ENCODE assay signal across 10 mouse cellular contexts in genomic region chr7:130380769-130381355, GRCm38 (mm10).
DNase-seq lines count a peak whose midpoint lies in the region; ATAC-seq and TF ChIP-seq lines count a peak whose summit lies in the region.
"Had no signal": no experiment of that assay in that cellular context is flagged by ENCODE, and none has a peak within 500 bp of the region (broad histone marks: within the 10 kb centered on the region; RNA-seq: fewer than 3 reads in every experiment).

No protein-coding gene starts in this region.

- H3K9me3 ChIP-seq in heart, postnatal 0 days (replicated peaks; ENCODE audit: control insufficient read depth, low read length) = no peaks in the 10 kb centered on the region
- H3K9me3 ChIP-seq in midbrain, postnatal 0 days (ENCODE audit: low read length) = no peaks in the 10 kb centered on the region
- H3K9me3 ChIP-seq: G1E had no signal

- no peak for DNase-seq in heart, postnatal 0 days (ENCODE audit: low spot score)
- no peak for DNase-seq in heart, adult 9 months (ENCODE audit: low spot score in 2 of 2)
- DNase-seq in right cerebral cortex, postnatal 25 days = peak; percentile 17
- no peak for DNase-seq in right cerebral cortex, postnatal 4 days
- peak; percentile 71 for DNase-seq in gastrocnemius, adult 2 months
- peak; percentile 39 for DNase-seq in midbrain, postnatal 0 days (ENCODE audit: low spot score)
- DNase-seq in spleen, postnatal 4 days (ENCODE audit: low spot score in 2 of 2) = no peak
- DNase-seq in thymus, postnatal 36 days = no peak

- WGBS in heart, postnatal 0 days = 85% methylated on average over 8 of the region's 8 CpGs
- 65% methylated on average over 8 of the region's 8 CpGs for WGBS in midbrain, postnatal 0 days

- ATAC-seq in heart, postnatal 0 days (ENCODE audit: insufficient read depth, low read depth) = no peak
- peak; percentile 27; the same call in 1 of the 2 replicates for ATAC-seq in midbrain, postnatal 0 days (ENCODE audit: low FRiP score)

- intact Hi-C loops in gastrocnemius, adult 2 months (cut with DNase I) = no loop called here

- no peaks in the 10 kb centered on the region for H3K4me1 ChIP-seq in heart, postnatal 0 days (ENCODE audit: control insufficient read depth, insufficient read depth)
- H3K4me1 ChIP-seq in midbrain, postnatal 0 days (ENCODE audit: insufficient read depth, low read length) = no peaks in the 10 kb centered on the region

- H3K4me2 ChIP-seq in heart, postnatal 0 days (ENCODE audit: low read depth, low read length) = no peak overlapping the region
- no peak overlapping the region for H3K4me2 ChIP-seq in midbrain, postnatal 0 days (ENCODE audit: low read depth, low read length, poor library complexity, severe bottlenecking)

- no peak overlapping the region for H3K4me3 ChIP-seq in heart, postnatal 0 days (ENCODE audit: low read depth, low read length)
- H3K4me3 ChIP-seq in gastrocnemius, adult 2 months = peak overlapping the region; percentile 11; the same call in 1 of the 2 replicates
- no peak overlapping the region for H3K4me3 ChIP-seq in midbrain, postnatal 0 days (ENCODE audit: low read depth, low read length)
- H3K4me3 ChIP-seq: erythroblast, embryonic 14.5 days had no signal

- TF ChIP-seq EP300 in heart, postnatal 0 days (IDR thresholded peaks at IDR 0.05; ENCODE audit: low read depth) = no peak

- H3K36me3 ChIP-seq in heart, postnatal 0 days (replicated peaks; ENCODE audit: control insufficient read depth, insufficient read depth, low read length) = no peaks in the 10 kb centered on the region
- H3K36me3 ChIP-seq in midbrain, postnatal 0 days (ENCODE audit: insufficient read depth, low read length) = no peaks in the 10 kb centered on the region
- H3K36me3 ChIP-seq: G1E had no signal

- no peak overlapping the region for H3K9ac ChIP-seq in heart, postnatal 0 days (replicated peaks; ENCODE audit: low read depth, low read length)
- H3K9ac ChIP-seq in midbrain, postnatal 0 days (replicated peaks; ENCODE audit: low read length, poor library complexity, severe bottlenecking) = no peak overlapping the region

- no peak overlapping the region for H3K27ac ChIP-seq in heart, postnatal 0 days (ENCODE audit: low read depth)
- no peak overlapping the region for H3K27ac ChIP-seq in gastrocnemius, adult 2 months
- H3K27ac ChIP-seq in midbrain, postnatal 0 days (ENCODE audit: low read depth, low read length) = no peak overlapping the region

- TF ChIP-seq CTCF in heart, postnatal 0 days (IDR thresholded peaks at IDR 0.05; ENCODE audit: low read depth) = peak; percentile 49
- peak; percentile 42 for TF ChIP-seq CTCF in gastrocnemius, adult 2 months (IDR thresholded peaks at IDR 0.05)
- TF ChIP-seq CTCF in midbrain, postnatal 0 days (IDR thresholded peaks at IDR 0.05) = peak; percentile 65

- no peaks in the 10 kb centered on the region for H3K27me3 ChIP-seq in heart, postnatal 0 days (ENCODE audit: control insufficient read depth, insufficient read depth, low read length)
- H3K27me3 ChIP-seq in midbrain, postnatal 0 days (ENCODE audit: insufficient read depth, low read length) = no peaks in the 10 kb centered on the region

Comparison
In these comparisons a context has a peak if more than half of its experiments do, and no peak if none do; other contexts are left out.
1. DNase-seq: peak in right cerebral cortex, postnatal 25 days (single experiment), gastrocnemius, adult 2 months (single experiment) and midbrain, postnatal 0 days (single experiment); none in heart, postnatal 0 days (single experiment), heart, adult 9 months (0 of 2), right cerebral cortex, postnatal 4 days (single experiment), spleen, postnatal 4 days (0 of 2) and thymus, postnatal 36 days (0 of 2).
2. Peak in every context shown above with its lines, with median percentiles within 50 percentile points of each other: CTCF ChIP-seq.